Mouse (Mus musculus) intestine, postnatal 0 days (tissue): ENCODE measurements around the gene Gm6588. TPM values are rescaled to one million over a fixed set of nuclear protein-coding genes. Genes with fewer than 3 reads are reported as not detected.

Experiments
- ATAC-seq: fragments of 200-750 bp; cut with Nextera tagmentation; 2 replicates; pipeline ENCODE4 v1.8.0; 2017; ENCODE audit warnings: mild to moderate bottlenecking, moderate TSS enrichment, moderate library complexity
- H3K27ac ChIP-seq: fragments of 300-500 bp; sonication (generic); 2 replicates; pipeline ENCODE4 v1.5.1; 2014; ENCODE audit warnings: mild to moderate bottlenecking, low read depth, low read length, moderate library complexity
- H3K27me3 ChIP-seq: fragments of 300-500 bp; sonication (generic); replicated peaks from 2 replicates; pipeline ENCODE4 v1.6.1; 2014; ENCODE audit warnings: low read length, mixed read lengths; ENCODE audit not compliant: control insufficient read depth, insufficient read depth
- H3K36me3 ChIP-seq: fragments of 300-500 bp; sonication (generic); 2 replicates; pipeline ENCODE4 v1.6.1; 2014; ENCODE audit warnings: mild to moderate bottlenecking, moderate library complexity; ENCODE audit not compliant: control insufficient read depth, insufficient read depth
- H3K4me1 ChIP-seq: fragments of 300-500 bp; sonication (generic); replicated peaks from 2 replicates; pipeline ENCODE4 v1.6.1; 2014; ENCODE audit warnings: antibody characterized with exemption, low read length, mixed read lengths; ENCODE audit not compliant: control insufficient read depth, insufficient read depth
- H3K4me2 ChIP-seq: fragments of 300-500 bp; sonication (generic); replicated peaks from 2 replicates; pipeline ENCODE4 v1.6.1; 2014; ENCODE audit warnings: low read depth, mild to moderate bottlenecking, moderate library complexity
- H3K4me3 ChIP-seq: fragments of 300-500 bp; sonication (generic); 2 replicates; pipeline ENCODE4 v1.5.1; 2014; ENCODE audit warnings: low read depth, low read length
- H3K9ac ChIP-seq: fragments of 300-500 bp; sonication (generic); 2 replicates; pipeline ENCODE4 v1.6.1; 2014; ENCODE audit warnings: mild to moderate bottlenecking, low read depth, low read length
- H3K9me3 ChIP-seq: fragments of 300-500 bp; sonication (generic); 2 replicates; pipeline ENCODE4 v1.6.1; 2016; ENCODE audit warnings: mixed run types; ENCODE audit not compliant: control insufficient read depth
- CTCF ChIP-seq: sonication (generic); IDR thresholded peaks from 2 replicates; pipeline ENCODE4 v1.5.1; 2016; ENCODE audit warnings: low read depth, mild to moderate bottlenecking, control low read depth, antibody characterized with exemption, moderate library complexity
- WGBS: fragments of 180-500 bp; shearing (Covaris S2); extraction: QIAGEN DNeasy Blood & Tissue Kit; methylation state at CpG from one replicate; pipeline ENCODE4 v1.1.7; 2014; 5-methylcytosine and 5-hydroxymethylcytosine counted together
- polyA plus RNA-seq: library from polyadenylated mRNA; unstranded; fragments of >200 nt; fragmentation: Nextera tagmentation; extraction: Ambion mirVana; gene quantifications from 2 replicates; pipeline ENCODE4 v1.2.1, GENCODE M21; 2015

Gm6588 gene
- polyA plus RNA-seq, 1 experiment from 2014 or later: not detected

DNA sequence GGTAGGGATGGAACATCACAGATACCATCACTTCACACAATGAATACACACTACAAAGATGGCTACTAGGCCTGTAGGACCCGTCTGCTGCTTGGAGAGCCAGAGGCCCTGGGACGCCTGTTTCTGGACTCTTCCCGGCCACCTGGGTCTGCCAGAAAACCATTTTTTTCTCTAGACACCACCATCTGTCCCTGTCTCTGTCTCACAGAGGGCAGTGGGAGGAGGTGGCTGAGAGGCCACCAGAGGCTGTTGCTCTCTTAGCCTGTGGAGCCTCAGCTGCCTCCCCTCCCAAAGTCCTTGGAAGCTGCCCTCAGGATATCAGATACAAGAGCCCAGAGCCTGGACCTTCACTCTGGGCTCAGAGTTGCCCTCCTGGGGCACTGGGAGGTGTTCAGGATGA is 10.7 kb downstream of the Gm6588 start:
- H3K9ac ChIP-seq: no peak overlapping the region
- H3K4me3 ChIP-seq: no peak overlapping the region
- no peaks in the 10 kb centered on the region for H3K27me3 ChIP-seq
- WGBS: 74% methylated on average over 3 of the region's 3 CpGs
- no peaks in the 10 kb centered on the region for H3K9me3 ChIP-seq
- H3K27ac ChIP-seq: no peak overlapping the region
- H3K4me2 ChIP-seq: no peak overlapping the region
- no peaks in the 10 kb centered on the region for H3K4me1 ChIP-seq
- TF ChIP-seq CTCF: no peak
- ATAC-seq: no peak
- no peaks in the 10 kb centered on the region for H3K36me3 ChIP-seq

DNA sequence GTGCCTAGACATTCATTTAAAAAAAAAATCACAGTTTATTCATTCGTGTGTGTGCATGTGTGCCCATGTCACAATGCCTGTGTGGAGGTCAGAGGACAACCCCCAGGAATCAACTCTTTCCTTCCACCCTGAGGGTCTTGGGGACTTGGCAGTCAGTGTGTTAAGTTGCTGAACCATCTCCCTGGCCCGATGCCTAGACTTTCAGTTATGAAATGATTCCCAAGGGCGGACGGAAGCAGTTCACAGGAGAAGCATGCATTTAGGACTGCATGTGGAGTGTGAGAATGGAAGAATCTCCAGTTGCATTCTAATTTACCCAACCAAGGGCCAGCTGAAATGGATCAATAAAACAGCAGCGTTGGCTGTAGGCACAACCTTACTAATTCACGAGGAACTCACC is 17.1 kb downstream of the Gm6588 start:
- Histone ChIP-seq H3K27me3 (no peaks in the 10 kb centered on the region), H3K4me2 (no peak overlapping the region), H3K4me3 (no peak overlapping the region), H3K27ac (no peak overlapping the region), H3K9me3 (0 out of 2 replicates have a peak, but pooled peaks cover 2% of the 10 kb centered on the region), H3K9ac (no peak overlapping the region), H3K36me3 (no peaks in the 10 kb centered on the region), H3K4me1 (no peaks in the 10 kb centered on the region)
- no peak for ATAC-seq
- 51% methylated on average over 6 of the region's 6 CpGs for WGBS
- no peak for TF ChIP-seq CTCF

DNA sequence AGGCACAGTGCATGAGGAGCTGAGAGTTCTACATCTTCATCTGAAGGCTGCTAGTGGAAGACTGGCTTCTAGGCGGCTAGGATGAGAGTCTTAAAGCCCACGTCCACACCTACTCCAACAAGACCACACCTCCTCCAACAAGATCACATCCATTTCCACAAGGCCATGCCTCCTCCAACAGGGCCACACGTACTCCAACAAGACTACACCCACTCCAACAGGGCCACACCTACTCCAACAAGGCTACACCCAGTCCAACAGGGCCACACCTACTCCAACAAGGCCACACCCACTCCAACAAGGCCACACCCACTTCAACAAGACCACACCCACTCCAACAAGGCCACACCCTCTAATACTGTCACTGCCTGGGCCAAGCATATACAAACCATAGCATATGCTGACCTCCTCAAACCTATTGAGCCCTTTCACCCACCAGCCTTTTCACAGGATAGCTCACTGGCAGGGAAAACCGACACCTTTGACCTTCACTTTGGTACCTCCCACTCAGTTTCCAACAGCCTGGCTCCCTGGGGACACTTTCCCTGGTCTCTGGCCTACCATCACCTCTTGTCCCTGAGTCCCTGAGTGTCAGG is 19.9 kb downstream of the Gm6588 start:
- Histone ChIP-seq H3K4me3 (no peak overlapping the region), H3K27ac (no peak overlapping the region), H3K4me1 (no peaks in the 10 kb centered on the region), H3K27me3 (no peaks in the 10 kb centered on the region), H3K9me3 (0 out of 2 replicates have a peak, but pooled peaks cover 2% of the 10 kb centered on the region), H3K4me2 (no peak overlapping the region), H3K36me3 (no peaks in the 10 kb centered on the region), H3K9ac (no peak overlapping the region)
- WGBS: 66% methylated on average over 4 of the region's 4 CpGs
- no peak for TF ChIP-seq CTCF
- 0 out of 2 replicates have a peak, but pooled peaks have one; percentile 36 for ATAC-seq

DNA sequence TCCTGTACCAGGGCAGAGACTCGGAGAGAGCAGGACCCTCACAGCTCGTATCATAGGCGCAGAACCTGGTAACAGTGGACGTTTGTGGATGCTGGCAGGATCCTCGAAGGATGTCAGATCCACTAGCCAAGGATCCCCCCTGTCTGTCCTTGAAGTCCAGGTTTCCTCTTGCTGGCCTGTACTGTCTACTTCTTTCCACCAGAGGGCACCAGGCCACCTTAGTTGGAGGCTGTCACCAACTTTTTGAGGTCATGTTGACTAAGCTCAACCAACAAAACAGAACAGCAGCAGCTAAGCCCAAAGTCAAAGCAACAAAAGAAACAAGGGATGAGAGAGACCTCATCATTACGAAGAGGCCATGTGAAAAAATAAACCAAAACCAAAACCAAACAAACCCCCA is 20.9 kb downstream of the Gm6588 start:
- no peak for ATAC-seq
- Histone ChIP-seq H3K27me3 (no peaks in the 10 kb centered on the region), H3K36me3 (no peaks in the 10 kb centered on the region), H3K4me3 (no peak overlapping the region), H3K27ac (no peak overlapping the region), H3K4me2 (no peak overlapping the region), H3K4me1 (no peaks in the 10 kb centered on the region), H3K9ac (no peak overlapping the region), H3K9me3 (0 out of 2 replicates have a peak, but pooled peaks cover 2% of the 10 kb centered on the region)
- TF ChIP-seq CTCF: peak; percentile 90
- WGBS: 68% methylated on average over 6 of the region's 6 CpGs

DNA sequence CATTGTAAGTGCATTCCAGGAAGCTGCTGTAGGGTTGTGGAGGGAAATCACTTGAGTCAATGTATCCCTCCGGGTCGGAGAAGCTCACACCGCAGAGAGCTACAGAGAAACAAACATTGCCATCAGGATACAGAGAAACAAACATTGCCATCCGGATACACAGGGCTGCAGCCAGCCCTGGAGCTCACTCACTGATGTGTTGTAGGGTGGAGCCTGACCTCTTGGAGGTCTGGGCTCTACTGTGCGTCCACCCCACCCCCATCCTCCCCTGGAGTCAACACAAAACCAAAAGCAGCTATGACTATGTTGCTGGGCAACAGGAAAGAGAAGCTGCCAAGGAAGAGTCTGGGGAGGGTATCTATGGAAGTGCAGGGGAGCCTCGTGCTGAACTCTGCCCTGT is 24.2 kb downstream of the Gm6588 start:
- Histone ChIP-seq H3K9ac (no peak overlapping the region), H3K4me3 (no peak overlapping the region), H3K4me1 (no peaks in the 10 kb centered on the region), H3K4me2 (no peak overlapping the region), H3K9me3 (0 out of 2 replicates have a peak, but pooled peaks cover 2% of the 10 kb centered on the region), H3K27me3 (no peaks in the 10 kb centered on the region), H3K27ac (no peak overlapping the region), H3K36me3 (no peaks in the 10 kb centered on the region)
- WGBS: 13% methylated on average over 6 of the region's 6 CpGs
- TF ChIP-seq CTCF: no peak
- no peak for ATAC-seq

DNA sequence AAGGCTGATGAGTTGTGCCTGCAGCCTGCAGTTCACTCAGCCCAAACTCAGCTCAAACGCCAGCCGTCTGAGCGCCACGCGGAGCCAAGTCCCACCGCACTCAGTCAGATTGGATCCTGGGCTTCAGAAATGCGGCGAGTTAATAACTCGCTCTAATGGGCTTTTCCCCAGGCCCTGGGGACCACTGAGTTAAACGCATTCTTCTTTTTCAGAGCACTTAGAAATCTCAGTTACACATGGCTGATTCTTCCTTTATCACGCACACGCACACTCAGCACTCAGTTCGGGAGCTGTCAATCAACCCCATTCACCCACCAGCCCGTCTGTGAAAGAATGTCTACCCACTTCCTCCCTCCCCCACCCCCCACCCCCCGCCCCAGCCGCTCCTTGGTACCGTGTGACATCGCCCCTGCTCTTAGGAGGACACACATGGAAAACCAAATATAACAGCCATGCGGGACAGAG is 32.8 kb downstream of the Gm6588 start:
- no peak overlapping the region for H3K4me2 ChIP-seq
- WGBS: 51% methylated on average over 19 of the region's 19 CpGs
- H3K4me3 ChIP-seq: no peak overlapping the region

More for the DNA sequence above, 32.8 kb downstream of the Gm6588 start:
- H3K9me3 ChIP-seq: no peaks in the 10 kb centered on the region
- TF ChIP-seq CTCF: no peak
- H3K36me3 ChIP-seq: no peaks in the 10 kb centered on the region
- no peak overlapping the region for H3K9ac ChIP-seq
- no peak for ATAC-seq
- no peak overlapping the region for H3K27ac ChIP-seq
- no peaks in the 10 kb centered on the region for H3K27me3 ChIP-seq
- no peaks in the 10 kb centered on the region for H3K4me1 ChIP-seq
